Mouse (Mus musculus) forebrain, embryonic 13.5 days (tissue): Measurements from ENCODE around the gene Mrpl10. TPM values are rescaled to one million over a fixed set of nuclear protein-coding genes. Genes with fewer than 3 reads are reported as not detected.

Source experiments
- ATAC-seq: fragments of 200-750 bp; cut with Nextera tagmentation; 2 replicates; pipeline ENCODE4 v1.8.0; 2017
- H3K27ac ChIP-seq: fragments of 300-500 bp; sonication (generic); 2 replicates; pipeline ENCODE4 v1.5.1; 2015; ENCODE audit warnings: inconsistent platforms, mild to moderate bottlenecking, moderate library complexity
- H3K27me3 ChIP-seq: fragments of 300-500 bp; sonication (generic); 2 replicates; pipeline ENCODE4 v1.6.1; 2015; ENCODE audit warnings: mild to moderate bottlenecking, inconsistent platforms
- H3K36me3 ChIP-seq: fragments of 300-500 bp; sonication (generic); 2 replicates; pipeline ENCODE4 v1.6.1; 2015; ENCODE audit warnings: mild to moderate bottlenecking, inconsistent platforms; ENCODE audit not compliant: poor library complexity, severe bottlenecking
- H3K4me1 ChIP-seq: fragments of 300-500 bp; sonication (generic); 2 replicates; pipeline ENCODE4 v1.6.1; 2015; ENCODE audit warnings: inconsistent platforms
- H3K4me2 ChIP-seq: fragments of 300-500 bp; sonication (generic); 2 replicates; pipeline ENCODE4 v1.6.1; 2015; ENCODE audit warnings: inconsistent platforms, mild to moderate bottlenecking, moderate library complexity
- H3K4me3 ChIP-seq: fragments of 300-500 bp; sonication (generic); 2 replicates; pipeline ENCODE4 v1.5.1; 2015; ENCODE audit warnings: mild to moderate bottlenecking, inconsistent platforms
- H3K9ac ChIP-seq: fragments of 300-500 bp; sonication (generic); 2 replicates; pipeline ENCODE4 v1.6.1; 2015; ENCODE audit warnings: mild to moderate bottlenecking, inconsistent platforms
- H3K9me3 ChIP-seq: fragments of 300-500 bp; sonication (generic); replicated peaks from 2 replicates; pipeline ENCODE4 v1.6.1; 2016; ENCODE audit warnings: inconsistent platforms
- WGBS: fragments of 180-500 bp; shearing (Covaris S2); methylation state at CpG from one replicate; pipeline ENCODE4 v1.1.7; 2015; 5-methylcytosine and 5-hydroxymethylcytosine counted together
- polyA plus RNA-seq: library from polyadenylated mRNA; unstranded; fragments of >200 nt; fragmentation: Nextera tagmentation; extraction: Ambion mirVana; gene quantifications from 2 replicates; pipeline ENCODE4 v1.2.1, GENCODE M21; 2015

Gene Mrpl10
- polyA plus RNA-seq, 1 experiment from 2014 or later = 59.3 TPM

DNA sequence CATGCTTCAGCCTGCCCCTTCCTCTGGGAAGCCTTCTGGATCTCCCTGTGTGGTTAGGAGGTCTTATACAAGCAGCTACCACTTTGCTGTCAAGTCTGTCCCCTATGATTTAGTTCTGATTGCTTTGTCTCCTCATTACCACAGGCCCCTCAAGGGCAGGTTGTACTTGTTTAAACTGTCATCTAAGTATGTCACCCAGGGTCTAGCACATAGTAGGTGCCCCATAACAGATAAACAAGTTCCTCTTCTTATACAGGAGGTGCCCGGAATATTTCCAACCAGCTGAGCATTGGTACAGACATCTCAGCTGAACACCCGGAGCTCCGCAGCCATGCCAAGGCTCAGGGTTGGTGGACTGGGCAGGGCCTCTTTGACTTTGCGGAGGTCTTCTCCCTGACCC, 8.9 kb upstream of the Mrpl10 start:
- no peak for ATAC-seq
- peaks cover 2% of the 10 kb centered on the region; the same call in 1 of the 2 replicates for H3K36me3 ChIP-seq
- H3K4me3 ChIP-seq = no peak overlapping the region
- H3K4me1 ChIP-seq = peaks cover 15% of the 10 kb centered on the region
- no peak overlapping the region for H3K4me2 ChIP-seq
- H3K9ac ChIP-seq = no peak overlapping the region
- WGBS = 96% methylated on average over 4 of the region's 4 CpGs
- no peaks in the 10 kb centered on the region for H3K9me3 ChIP-seq
- H3K27ac ChIP-seq = no peak overlapping the region
- H3K27me3 ChIP-seq = no peaks in the 10 kb centered on the region

DNA sequence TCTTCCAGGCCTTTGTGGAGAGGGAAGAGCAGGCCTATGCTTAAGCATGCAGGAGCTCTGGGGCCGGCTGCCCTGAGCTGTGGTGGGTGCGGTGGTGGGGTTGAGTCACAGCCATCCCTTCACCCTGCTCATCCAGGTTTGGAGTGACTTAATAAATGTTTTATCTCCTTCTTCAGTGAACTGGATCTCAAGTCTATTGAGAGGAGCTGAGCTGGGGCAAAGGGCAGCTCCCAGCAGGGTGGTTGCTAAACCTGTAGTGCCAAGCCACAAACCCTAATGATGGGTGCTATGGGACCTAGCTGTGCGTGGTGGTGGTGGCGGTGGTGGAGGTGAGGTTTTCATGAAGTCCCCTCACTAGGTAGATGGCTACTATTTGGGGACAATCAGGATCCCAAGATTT, 7.6 kb upstream of the Mrpl10 start:
- WGBS = 84% methylated on average over 4 of the region's 4 CpGs
- Histone ChIP-seq H3K9ac (no peak overlapping the region), H3K4me2 (no peak overlapping the region), H3K4me1 (peaks cover 15% of the 10 kb centered on the region), H3K4me3 (no peak overlapping the region), H3K9me3 (no peaks in the 10 kb centered on the region), H3K36me3 (peaks cover 2% of the 10 kb centered on the region; the same call in 1 of the 2 replicates), H3K27me3 (no peaks in the 10 kb centered on the region), H3K27ac (no peak overlapping the region)
- no peak for ATAC-seq

DNA sequence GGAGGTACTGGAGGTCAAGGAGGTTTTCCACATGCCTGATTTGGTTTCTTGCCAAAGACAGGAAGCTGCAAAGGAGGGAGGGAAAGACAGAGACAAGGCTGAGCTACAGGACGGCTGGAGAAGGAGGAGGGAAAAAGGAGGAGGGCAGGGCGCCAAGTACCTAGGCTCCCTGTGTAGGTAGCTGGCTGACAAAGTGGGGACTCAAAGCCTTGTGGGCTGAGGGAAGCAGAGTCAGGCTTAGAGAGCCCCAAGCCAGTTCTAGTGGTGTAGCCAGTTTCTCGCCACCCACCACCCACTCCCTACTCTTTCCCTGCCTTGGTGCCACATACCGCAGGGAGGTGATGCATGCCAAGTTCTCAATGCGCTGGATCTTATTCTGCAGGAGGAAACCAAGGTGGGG, 5.2 kb upstream of the Mrpl10 start:
- 82% methylated on average over 5 of the region's 5 CpGs for WGBS
- Histone ChIP-seq H3K4me1 (peaks cover 3% of the 10 kb centered on the region), H3K27ac (no peak overlapping the region), H3K9me3 (no peaks in the 10 kb centered on the region), H3K4me2 (no peak overlapping the region), H3K9ac (0 out of 2 replicates have a peak overlapping the region, but pooled peaks have one; percentile 16), H3K4me3 (no peak overlapping the region), H3K27me3 (no peaks in the 10 kb centered on the region), H3K36me3 (peaks cover 2% of the 10 kb centered on the region; the same call in 1 of the 2 replicates)
- ATAC-seq = no peak

DNA sequence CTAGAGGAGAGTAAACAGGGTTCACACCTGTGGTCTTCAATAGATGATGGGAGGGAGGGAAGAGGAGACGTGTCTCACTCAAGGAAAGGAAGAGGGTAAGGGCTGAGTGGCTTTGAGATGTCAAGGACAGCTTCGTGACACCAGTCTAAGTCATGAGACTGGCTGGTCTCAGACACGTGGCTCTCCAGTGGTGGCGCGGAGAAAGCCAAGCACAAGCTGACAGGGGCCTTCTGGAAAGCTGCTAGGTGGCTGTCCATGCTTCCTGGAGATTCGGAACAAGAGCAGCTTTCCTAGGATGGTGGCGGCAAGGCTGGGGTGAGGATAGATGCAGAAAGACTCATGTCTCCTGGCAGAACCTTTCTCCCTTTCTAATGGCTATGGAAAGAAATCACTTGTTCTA, 2.5 kb upstream of the Mrpl10 start:
- no peak overlapping the region for H3K4me3 ChIP-seq
- no peak overlapping the region; the same call in 1 of the 2 replicates for H3K9ac ChIP-seq
- no peaks in the 10 kb centered on the region for H3K9me3 ChIP-seq
- no peak overlapping the region for H3K4me2 ChIP-seq
- no peak overlapping the region for H3K27ac ChIP-seq
- H3K4me1 ChIP-seq = peaks cover 11% of the 10 kb centered on the region
- H3K36me3 ChIP-seq = peaks cover 2% of the 10 kb centered on the region; the same call in 1 of the 2 replicates
- H3K27me3 ChIP-seq = no peaks in the 10 kb centered on the region
- WGBS = 71% methylated on average over 7 of the region's 7 CpGs
- ATAC-seq = no peak

DNA sequence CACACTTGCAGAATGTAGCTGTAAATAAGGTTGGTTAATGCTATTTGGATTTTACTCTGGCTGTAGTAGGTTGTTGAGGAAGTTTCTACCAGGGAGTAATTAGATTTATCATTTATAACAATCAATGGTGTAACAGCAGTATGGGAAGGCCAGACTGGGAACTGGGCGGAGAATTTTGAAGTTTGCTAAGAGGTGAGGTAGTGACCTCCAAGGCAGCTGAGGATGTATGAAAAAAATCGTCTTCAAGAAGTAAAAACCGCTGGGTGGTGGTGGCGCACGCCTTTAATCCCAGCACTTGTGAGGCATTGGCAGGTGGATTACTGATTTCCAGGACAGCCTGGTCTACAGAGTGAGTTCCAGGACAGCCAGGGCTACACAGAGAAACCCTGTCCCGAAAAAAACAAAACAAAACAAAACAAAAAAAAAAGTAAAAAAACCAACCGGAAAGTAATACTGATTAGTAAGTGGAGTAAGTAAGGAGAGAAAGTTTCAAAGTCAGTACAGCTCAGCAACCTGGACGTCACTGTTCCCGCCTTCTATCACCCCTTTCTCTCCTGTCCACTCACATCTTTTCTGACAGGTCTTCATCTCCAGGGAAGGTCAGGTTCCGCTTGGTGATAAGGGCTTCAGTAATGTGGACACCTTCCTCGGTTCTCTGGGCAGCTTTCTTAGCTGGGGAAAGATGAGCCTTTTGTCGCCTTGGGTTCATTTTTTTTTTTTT, 899 bp upstream of the Mrpl10 start:
- Histone ChIP-seq H3K36me3 (peaks cover 16% of the 10 kb centered on the region), H3K27me3 (no peaks in the 10 kb centered on the region), H3K9me3 (no peaks in the 10 kb centered on the region), H3K27ac (no peak overlapping the region), H3K4me2 (peak overlapping the region; percentile 75), H3K9ac (peak overlapping the region; percentile 55; the same call in 1 of the 2 replicates), H3K4me1 (peaks cover 11% of the 10 kb centered on the region), H3K4me3 (peak overlapping the region; percentile 70)
- 48% methylated on average over 12 of the region's 12 CpGs for WGBS
- 0 out of 2 replicates have a peak, but pooled peaks have one; percentile 34 for ATAC-seq

DNA sequence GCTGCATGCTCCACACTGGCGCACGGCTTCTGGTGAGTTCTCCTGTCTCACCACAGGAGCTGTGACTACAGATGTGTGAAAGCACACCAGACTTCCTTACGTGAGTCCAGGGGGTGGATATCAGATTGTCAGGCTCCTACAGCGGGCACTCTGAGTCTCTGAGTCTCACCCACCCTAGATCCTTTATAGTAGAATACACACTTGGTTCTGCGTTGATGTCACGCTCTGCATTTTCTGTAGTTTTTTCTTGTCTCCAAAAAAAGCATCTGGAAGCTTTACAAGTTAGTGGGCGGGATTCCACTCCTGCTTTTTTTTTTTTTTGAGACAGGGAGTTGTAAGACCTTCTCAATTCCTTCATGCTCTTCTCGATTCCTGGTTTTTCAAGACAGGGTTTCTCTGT, 3.5 kb downstream of the Mrpl10 start:
- no peak for ATAC-seq
- H3K4me1 ChIP-seq = peaks cover 11% of the 10 kb centered on the region
- WGBS = 94% methylated on average over 8 of the region's 8 CpGs

DNA sequence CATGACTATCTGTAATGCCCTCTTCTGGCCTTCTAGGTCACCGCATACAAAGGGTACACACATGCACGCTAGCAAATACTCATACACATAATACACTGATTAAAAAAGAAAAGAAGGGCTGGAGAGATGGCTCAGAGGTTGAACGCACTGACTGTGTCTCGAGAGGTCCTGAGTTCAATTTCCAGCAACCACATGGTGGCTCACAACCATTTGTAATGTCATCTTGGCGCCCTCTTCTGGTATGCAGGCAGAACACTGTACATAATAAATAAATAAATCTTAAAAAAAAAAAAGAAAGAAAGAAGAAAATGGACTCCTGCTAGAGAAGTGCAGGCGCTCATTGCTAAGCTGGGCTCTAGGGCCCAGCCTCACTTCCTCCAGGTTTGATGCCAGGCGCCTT, 4.5 kb downstream of the Mrpl10 start:
- Histone ChIP-seq H3K9ac (no peak overlapping the region), H3K27me3 (no peaks in the 10 kb centered on the region), H3K4me1 (peaks cover 17% of the 10 kb centered on the region), H3K9me3 (no peaks in the 10 kb centered on the region), H3K4me2 (no peak overlapping the region), H3K27ac (no peak overlapping the region), H3K36me3 (peaks cover 45% of the 10 kb centered on the region), H3K4me3 (no peak overlapping the region)
- 78% methylated on average over 7 of the region's 7 CpGs for WGBS
- ATAC-seq = no peak

More for the DNA sequence above, 3.5 kb downstream of the Mrpl10 start:
- Histone ChIP-seq H3K9ac (no peak overlapping the region), H3K9me3 (no peaks in the 10 kb centered on the region), H3K27me3 (no peaks in the 10 kb centered on the region), H3K4me2 (no peak overlapping the region), H3K4me3 (no peak overlapping the region), H3K36me3 (peaks cover 45% of the 10 kb centered on the region), H3K27ac (no peak overlapping the region)

DNA sequence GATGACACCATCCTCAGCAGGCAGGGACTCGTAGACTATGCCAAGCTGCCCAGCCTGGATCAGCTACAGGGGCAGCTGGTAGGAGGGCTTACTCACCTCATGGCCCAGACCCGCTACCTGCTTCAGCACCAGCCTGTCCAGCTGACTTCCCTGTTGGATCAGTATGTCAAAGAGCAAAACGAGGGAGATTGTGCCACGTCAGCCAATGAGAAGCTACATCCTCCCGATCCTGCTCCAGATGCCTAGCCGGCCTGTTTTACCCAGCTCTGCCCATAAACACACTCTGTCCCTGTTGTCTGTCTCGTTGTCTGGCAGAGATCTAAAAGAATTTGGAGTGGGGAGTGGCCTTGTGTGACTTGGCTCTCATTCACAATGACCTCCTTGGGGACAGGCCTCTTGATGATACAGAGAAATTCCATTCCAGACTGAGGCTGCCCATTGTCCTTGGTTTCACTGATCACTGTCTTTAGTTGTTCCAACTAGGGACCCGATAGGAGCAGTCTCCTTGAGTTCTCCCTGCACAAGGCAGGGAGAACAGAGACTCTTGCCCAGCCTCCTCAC, 6.8 kb downstream of the Mrpl10 start:
- Histone ChIP-seq H3K4me1 (peaks cover 26% of the 10 kb centered on the region), H3K27ac (no peak overlapping the region), H3K9ac (no peak overlapping the region), H3K27me3 (no peaks in the 10 kb centered on the region), H3K9me3 (no peaks in the 10 kb centered on the region), H3K4me3 (no peak overlapping the region), H3K4me2 (no peak overlapping the region), H3K36me3 (peaks cover 54% of the 10 kb centered on the region)
- no peak for ATAC-seq
- 87% methylated on average over 8 of the region's 8 CpGs for WGBS

DNA sequence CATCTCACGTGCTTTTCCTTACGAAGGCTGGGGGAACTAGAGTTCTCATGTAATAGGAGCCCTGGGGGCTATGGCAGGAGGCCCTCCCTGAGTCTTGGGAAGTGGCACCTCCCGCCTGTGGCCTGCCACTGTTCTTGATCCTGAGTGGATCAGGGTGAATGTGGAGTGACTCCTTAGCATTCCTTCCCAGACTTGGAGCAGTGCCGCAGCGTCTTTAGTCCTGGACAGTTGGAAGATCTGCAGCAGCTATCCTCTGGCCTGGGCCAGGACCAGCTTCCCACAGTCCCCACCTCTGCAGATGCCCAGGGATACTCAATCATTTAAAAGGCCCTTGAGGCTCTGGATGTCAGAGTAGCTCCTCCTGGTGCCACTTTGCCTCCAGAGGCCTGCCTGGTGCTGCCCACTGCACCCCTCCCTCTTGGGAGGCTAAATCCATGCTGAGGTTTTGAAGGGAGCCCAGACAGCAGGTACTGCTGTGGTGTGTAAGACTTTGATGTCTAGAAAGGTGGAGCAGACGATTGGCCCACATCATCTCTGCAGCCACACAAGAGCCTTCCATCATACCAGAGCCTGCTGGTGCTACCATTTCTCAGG, 8.2 kb downstream of the Mrpl10 start:
- ATAC-seq = no peak
- 83% methylated on average over 6 of the region's 6 CpGs for WGBS
- 0 out of 2 replicates have a peak overlapping the region, but pooled peaks have one; percentile 86 for H3K9ac ChIP-seq
- no peaks in the 10 kb centered on the region for H3K27me3 ChIP-seq
- no peaks in the 10 kb centered on the region for H3K9me3 ChIP-seq
- peak overlapping the region; percentile 51; the same call in 1 of the 2 replicates for H3K27ac ChIP-seq
- peaks cover 26% of the 10 kb centered on the region for H3K4me1 ChIP-seq
- H3K4me3 ChIP-seq = no peak overlapping the region
- H3K4me2 ChIP-seq = no peak overlapping the region
- H3K36me3 ChIP-seq = peaks cover 54% of the 10 kb centered on the region

DNA sequence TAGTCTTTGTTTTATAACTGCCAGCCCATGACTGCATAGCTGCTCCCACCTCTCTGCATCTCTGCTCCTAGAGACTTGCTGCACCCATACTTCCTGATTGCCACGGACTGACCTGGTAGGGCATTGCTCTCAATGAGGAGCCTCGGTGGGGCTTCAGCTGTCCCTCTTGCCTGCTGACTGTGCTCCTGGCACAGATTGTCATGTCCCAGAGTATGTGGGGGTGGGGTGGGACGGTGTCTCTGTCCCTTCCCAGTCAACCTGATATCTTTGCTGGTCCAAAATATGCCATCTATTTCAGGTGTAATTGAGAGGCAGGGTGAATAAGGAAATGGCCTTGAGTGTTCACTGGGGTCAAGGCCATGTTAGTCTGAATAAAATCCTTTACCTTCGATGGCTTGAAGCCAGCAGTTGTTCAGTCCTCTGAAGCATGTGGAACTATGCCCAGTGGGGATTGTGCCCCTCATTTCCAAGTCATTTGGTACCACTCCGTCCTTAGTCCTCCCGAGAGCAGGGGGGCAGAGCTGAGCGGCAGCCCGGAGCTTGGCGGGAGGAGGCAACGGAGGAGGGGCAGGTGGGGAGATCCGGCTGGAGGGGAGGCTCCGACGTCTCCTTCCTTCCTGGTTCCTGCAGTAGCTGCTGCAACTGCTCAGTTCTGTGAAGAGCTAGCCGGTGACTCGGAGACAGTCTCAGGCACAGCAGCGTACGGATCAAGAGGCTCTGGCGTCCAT, 9.0 kb downstream of the Mrpl10 start, which contains the start of gene Osbpl7:
Gene Osbpl7, plus strand, starts transcription at position 413 of the 728 bp plus-strand sequence.
- peak within 1 kb of the TSS; percentile 51 for H3K27ac ChIP-seq
- peak within 1 kb of the TSS; percentile 86 for H3K9ac ChIP-seq
- peak; percentile 88 for ATAC-seq
- 4% methylated on average over 18 of the region's 18 CpGs for WGBS
- peak within 1 kb of the TSS; percentile 98 for H3K4me2 ChIP-seq
- H3K27me3 ChIP-seq = no peaks in the 10 kb centered on the region
- H3K4me3 ChIP-seq = peak within 1 kb of the TSS; percentile 73
- no peaks in the 10 kb centered on the region for H3K9me3 ChIP-seq
- H3K36me3 ChIP-seq = peaks cover 55% of the 10 kb centered on the region
- H3K4me1 ChIP-seq = peaks cover 26% of the 10 kb centered on the region

DNA sequence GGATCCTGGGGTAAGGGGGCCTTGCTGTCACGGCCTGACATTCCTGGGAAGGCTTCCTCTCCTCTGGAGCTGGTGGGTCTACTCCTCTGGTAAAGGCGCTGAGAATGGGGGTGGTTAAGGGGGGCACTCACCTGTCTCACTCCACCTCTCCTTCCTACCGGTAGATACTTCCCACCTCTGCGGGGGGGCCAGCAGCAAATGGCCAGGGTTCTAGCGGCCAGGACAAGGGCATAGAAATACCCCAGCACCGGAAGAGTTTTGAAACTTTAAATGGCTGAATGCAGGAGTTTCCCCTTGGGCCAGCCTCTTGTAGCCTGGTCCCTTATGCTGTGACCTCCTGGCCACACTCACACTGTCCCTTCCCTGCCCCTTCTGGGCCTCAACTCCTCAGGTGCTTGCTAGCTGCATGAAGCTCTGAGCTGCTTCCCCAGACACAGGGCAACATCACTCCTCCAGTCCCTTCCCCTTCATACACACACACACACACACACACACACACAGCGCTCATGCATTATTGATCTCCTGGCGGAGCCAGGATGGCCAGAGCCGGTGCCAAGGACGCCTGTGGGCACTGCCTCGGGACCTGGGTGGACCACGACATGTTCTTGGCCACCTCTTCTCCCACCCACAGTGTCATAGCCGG, 9.7 kb downstream of the Mrpl10 start:
- ATAC-seq = 0 out of 2 replicates have a peak, but pooled peaks have one; percentile 14
- Histone ChIP-seq H3K4me1 (peaks cover 26% of the 10 kb centered on the region), H3K9me3 (no peaks in the 10 kb centered on the region), H3K4me3 (peak overlapping the region; percentile 73), H3K27me3 (no peaks in the 10 kb centered on the region), H3K27ac (peak overlapping the region; percentile 51; the same call in 1 of the 2 replicates), H3K9ac (peak overlapping the region; percentile 86), H3K4me2 (peak overlapping the region; percentile 98), H3K36me3 (peaks cover 57% of the 10 kb centered on the region)
- WGBS = 27% methylated on average over 13 of the region's 13 CpGs
